Mouse (Mus musculus): ENCODE measurements around the gene Slc4a11. TPM values are rescaled to one million over a fixed set of nuclear protein-coding genes. Genes with fewer than 3 reads are reported as not detected.

Slc4a11 gene
- total RNA-seq, 2 experiments from 2014 or later, result 1.2 to 1.6 TPM

Other genes with a start within 250 kb of the Slc4a11 start
- 100 to 1,000 TPM in 1 of 2 experiments, 10 to 100 TPM in 1; 92.2 to 106 TPM for gene Ptpra, start 247.2 kb downstream of the Slc4a11 start, total RNA-seq (2021)
- gene Mrps26, start 133.8 kb downstream of the Slc4a11 start, total RNA-seq (2021), result 10 to 100 TPM; 69.8 to 74.0 TPM
- gene Oxt, start 121.3 kb downstream of the Slc4a11 start, total RNA-seq (2021), result not detected
- gene Avp, start 115.0 kb downstream of the Slc4a11 start, total RNA-seq (2021), result not detected
- gene Fastkd5, start 67.5 kb downstream of the Slc4a11 start, total RNA-seq (2021), result 10 to 100 TPM; 12.0 to 12.6 TPM
- 1 to 10 TPM; 5.5 to 5.6 TPM for gene Ubox5, start 67.5 kb downstream of the Slc4a11 start, total RNA-seq (2021)
- 1 to 10 TPM; 9.4 to 9.5 TPM for gene Lzts3, start 54.7 kb downstream of the Slc4a11 start, total RNA-seq (2021)
- 100 to 1,000 TPM; 145 to 155 TPM for gene Ddrgk1, start 32.9 kb downstream of the Slc4a11 start, total RNA-seq (2021)
- 10 to 100 TPM; 26.6 to 33.3 TPM for gene Itpa, start 29.9 kb downstream of the Slc4a11 start, total RNA-seq (2021)
- 10 to 100 TPM; 38.9 to 49.6 TPM for gene 4930402H24Rik, start 208.9 kb upstream of the Slc4a11 start, total RNA-seq (2021)
- gene Atrn, start 209.0 kb upstream of the Slc4a11 start, total RNA-seq (2021), result 10 to 100 TPM; 26.5 to 32.7 TPM